ENCODE assay signal across 13 mouse cellular contexts in genomic region chr11:109496996-109497714, GRCm38 (mm10). TPM values are rescaled to one million over a fixed set of nuclear protein-coding genes. Genes with fewer than 3 reads are reported as not detected.
DNase-seq lines count a peak whose midpoint lies in the region; ATAC-seq lines count a peak whose summit lies in the region.
"Had no signal": no experiment of that assay in that cellular context is flagged by ENCODE, and none has a peak within 500 bp of the region (broad histone marks: within the 10 kb centered on the region; RNA-seq: fewer than 3 reads in every experiment).

No protein-coding gene starts in this region.

- 0 out of 2 replicates have a peak overlapping the region, but pooled peaks have one; percentile 2 for H3K4me2 ChIP-seq in forebrain, embryonic 13.5 days
- H3K4me2 ChIP-seq: stomach, embryonic 15.5 days had no signal

- DNase-seq in thymus, postnatal 0 days (ENCODE audit: low spot score), result peak; percentile 30
- DNase-seq in thymus, postnatal 25 days, result no peak
- DNase-seq in induced T-regulatory cell, adult 2 months (ENCODE audit: low read depth), result peak; percentile 70
- no peak for DNase-seq in heart, adult 18-20 months
- no peak for DNase-seq in embryo, embryonic 10.5 days (ENCODE audit: low spot score)
- no peak for DNase-seq in embryonic facial prominence, embryonic 10.5 days (ENCODE audit: low spot score)
- DNase-seq in kidney, postnatal 14 days, result no peak
- DNase-seq: adrenal gland, postnatal 25 days; cerebellum, adult 8-10 months; left cerebral cortex, postnatal 4 days; lung, postnatal 10 days had no signal

- no peaks in the 10 kb centered on the region for H3K36me3 ChIP-seq in forebrain, embryonic 13.5 days (ENCODE audit: poor library complexity, severe bottlenecking)
- H3K36me3 ChIP-seq in embryonic facial prominence, embryonic 10.5 days (replicated peaks), result no peaks in the 10 kb centered on the region
- H3K36me3 ChIP-seq: stomach, embryonic 15.5 days had no signal

- H3K9me3 ChIP-seq in forebrain, embryonic 13.5 days (replicated peaks), result no peaks in the 10 kb centered on the region
- no peaks in the 10 kb centered on the region for H3K9me3 ChIP-seq in embryonic facial prominence, embryonic 10.5 days
- H3K9me3 ChIP-seq: stomach, embryonic 15.5 days had no signal

- H3K27me3 ChIP-seq in forebrain, embryonic 13.5 days, result no peaks in the 10 kb centered on the region
- no peaks in the 10 kb centered on the region for H3K27me3 ChIP-seq in embryonic facial prominence, embryonic 10.5 days (replicated peaks; ENCODE audit: low read depth, poor library complexity, severe bottlenecking)
- H3K27me3 ChIP-seq: stomach, embryonic 15.5 days had no signal

- H3K4me1 ChIP-seq in forebrain, embryonic 13.5 days, result peaks cover 27% of the 10 kb centered on the region
- peaks cover 23% of the 10 kb centered on the region for H3K4me1 ChIP-seq in embryonic facial prominence, embryonic 10.5 days

- H3K27ac ChIP-seq in forebrain, embryonic 13.5 days, result no peak overlapping the region; the same call in 1 of the 2 replicates
- H3K27ac ChIP-seq in embryonic facial prominence, embryonic 10.5 days (replicated peaks), result no peak overlapping the region
- H3K27ac ChIP-seq: stomach, embryonic 15.5 days had no signal

- no peak overlapping the region for H3K4me3 ChIP-seq in forebrain, embryonic 13.5 days
- no peak overlapping the region for H3K4me3 ChIP-seq in embryonic facial prominence, embryonic 10.5 days
- H3K4me3 ChIP-seq: stomach, embryonic 15.5 days had no signal

- H3K9ac ChIP-seq in forebrain, embryonic 13.5 days, result 0 out of 2 replicates have a peak overlapping the region, but pooled peaks have one; percentile 18
- H3K9ac ChIP-seq: stomach, embryonic 15.5 days had no signal

- peak; percentile 90 for ATAC-seq in forebrain, embryonic 13.5 days

- WGBS in forebrain, embryonic 13.5 days, result 18% methylated on average over 6 of the region's 6 CpGs
- 78% methylated on average over 6 of the region's 6 CpGs for WGBS in embryonic facial prominence, embryonic 10.5 days

RNA-seq across cellular contexts. Expression of gene Slc16a6, which starts 23.8 kb away (rescaled TPM):
- 14.4 TPM in 2 replicates for polyA plus RNA-seq in thymus, postnatal 0 days (2015; fragmentation: Nextera tagmentation; extraction: Ambion mirVana)
- 3.6 and 5.0 TPM in 2 replicates for polyA plus RNA-seq in forebrain, embryonic 13.5 days (2015; fragmentation: Nextera tagmentation; extraction: Ambion mirVana)
- 1 to 10 TPM; 7.3 to 9.2 TPM for total RNA-seq in heart, adult 18-20 months (2021)
- 3.8 TPM in 2 replicates for polyA plus RNA-seq in embryonic facial prominence, embryonic 10.5 days (2016; fragmentation: Nextera tagmentation; extraction: Ambion mirVana)

RNA-seq across cellular contexts. Expression of gene Arsg, which starts 24.0 kb away (rescaled TPM):
- polyA plus RNA-seq in thymus, postnatal 0 days (2015; fragmentation: Nextera tagmentation; extraction: Ambion mirVana), result 2.3 and 2.4 TPM in 2 replicates
- polyA plus RNA-seq in forebrain, embryonic 13.5 days (2015; fragmentation: Nextera tagmentation; extraction: Ambion mirVana), result 3.4 and 5.4 TPM in 2 replicates
- 1 to 10 TPM; 1.4 to 2.1 TPM for total RNA-seq in heart, adult 18-20 months (2021)
- polyA plus RNA-seq in embryonic facial prominence, embryonic 10.5 days (2016; fragmentation: Nextera tagmentation; extraction: Ambion mirVana), result 1.5 and 1.6 TPM in 2 replicates

Comparison
In these comparisons a context has a peak if more than half of its experiments do, and no peak if none do; other contexts are left out.
1. DNase-seq: peak in thymus, postnatal 0 days (single experiment) and induced T-regulatory cell, adult 2 months (single experiment); none in thymus, postnatal 25 days (single experiment), heart, adult 18-20 months (0 of 2), embryo, embryonic 10.5 days (single experiment), embryonic facial prominence, embryonic 10.5 days (single experiment) and kidney, postnatal 14 days (single experiment).